Mouse (Mus musculus) neutrophil, adult 5-6 weeks (primary cell): Measurements from ENCODE around the gene Rgs8. TPM values are rescaled to one million over a fixed set of nuclear protein-coding genes. Genes with fewer than 3 reads are reported as not detected.

ENCODE experiments used
- ATAC-seq: fragments of 151-379, 151-347 bp; 2 replicates; pipeline ENCODE4 v1.8.0; 2017; ENCODE audit warnings: mild to moderate bottlenecking, moderate TSS enrichment; ENCODE audit not compliant: insufficient number of reproducible peaks, poor library complexity, low FRiP score, severe bottlenecking; ENCODE audit errors: extremely low read depth
- total RNA-seq: library from RNA; stranded (forward); fragments of 200-1000 nt; gene quantifications from 2 replicates; pipeline ENCODE4 v1.2.3, GENCODE M21; 2017

Rgs8 gene
- not detected in 2 replicates for total RNA-seq

DNA sequence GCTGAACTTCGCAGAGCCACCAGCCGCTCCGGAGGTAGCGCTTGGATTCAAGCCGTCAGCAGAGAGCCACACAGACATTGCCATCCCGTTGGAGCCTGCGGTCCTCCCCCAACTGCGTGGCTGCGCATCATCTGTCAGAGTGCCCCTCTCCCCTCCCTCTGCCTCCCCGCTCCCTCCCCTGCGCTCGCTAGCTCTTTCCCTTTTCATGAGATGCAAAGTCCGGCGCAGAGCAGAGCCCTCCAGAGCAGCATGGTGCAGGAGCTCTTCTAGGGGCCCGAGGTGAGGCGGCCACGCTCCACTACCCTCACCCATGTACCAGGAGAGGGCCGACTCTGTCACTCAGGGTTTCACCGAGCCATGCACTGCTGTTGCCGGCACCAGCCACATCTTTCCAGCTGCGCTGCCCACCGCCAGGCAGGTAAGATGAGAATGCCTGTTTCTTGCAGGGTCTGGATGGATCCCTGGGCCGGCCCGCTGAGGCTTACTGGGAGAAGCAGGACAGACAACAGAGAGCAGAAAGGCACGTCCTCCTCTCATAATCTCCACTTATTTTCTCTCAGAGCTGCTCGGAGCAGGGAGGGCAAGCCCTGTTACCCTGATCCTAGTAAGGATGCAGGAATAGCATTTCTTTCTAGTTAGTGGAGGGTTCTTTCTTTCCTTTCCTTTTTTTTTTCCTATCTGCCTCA, at the start of gene Rgs8:
Gene Rgs8, plus strand, starts transcription at position 88 of the 686 bp plus-strand sequence.
- no peak for ATAC-seq

DNA sequence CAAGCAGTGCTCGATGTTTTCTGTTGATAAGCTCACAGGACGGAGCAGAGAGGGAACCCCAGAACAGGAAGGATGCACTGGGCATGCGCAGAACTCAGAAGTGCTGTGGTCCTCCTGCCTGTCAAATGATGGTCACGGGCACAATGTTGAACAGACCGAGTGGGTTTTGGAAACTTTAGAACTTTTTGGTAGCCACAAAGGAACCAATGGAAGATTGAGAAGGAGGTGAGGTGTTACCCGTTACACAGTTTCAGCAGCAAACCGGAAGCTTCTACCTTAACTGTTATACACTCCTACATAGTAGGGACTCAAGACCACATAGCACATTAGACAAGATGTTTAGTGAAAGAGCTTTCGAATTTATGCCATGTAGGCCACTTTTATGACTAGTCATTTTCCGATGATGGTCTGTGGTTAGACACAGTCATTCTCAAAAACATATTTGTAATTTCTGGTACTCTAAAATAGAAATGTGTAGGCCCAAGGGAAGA, 35.4 kb upstream of the Rgs8 start:
- ATAC-seq: no peak

DNA sequence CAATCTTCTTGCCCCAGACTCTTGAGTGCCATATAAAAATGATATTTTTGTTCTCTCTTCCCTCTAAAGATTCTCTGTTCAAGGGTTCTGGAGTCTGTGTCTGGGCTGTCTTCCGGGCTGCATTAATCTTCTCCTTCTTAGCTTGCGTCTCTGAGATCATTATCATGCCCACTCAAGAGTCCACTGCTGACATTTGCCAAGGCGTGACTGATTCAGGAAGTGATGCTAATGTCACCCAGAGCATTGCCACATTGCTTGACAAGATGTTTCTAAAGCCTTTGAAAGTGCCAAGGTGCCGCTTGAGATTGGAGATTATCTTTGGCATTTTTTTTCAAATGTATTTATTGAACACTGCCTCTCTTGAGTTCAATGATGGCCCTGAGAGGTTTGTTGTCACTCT, 29.8 kb upstream of the Rgs8 start:
- no peak for ATAC-seq

DNA sequence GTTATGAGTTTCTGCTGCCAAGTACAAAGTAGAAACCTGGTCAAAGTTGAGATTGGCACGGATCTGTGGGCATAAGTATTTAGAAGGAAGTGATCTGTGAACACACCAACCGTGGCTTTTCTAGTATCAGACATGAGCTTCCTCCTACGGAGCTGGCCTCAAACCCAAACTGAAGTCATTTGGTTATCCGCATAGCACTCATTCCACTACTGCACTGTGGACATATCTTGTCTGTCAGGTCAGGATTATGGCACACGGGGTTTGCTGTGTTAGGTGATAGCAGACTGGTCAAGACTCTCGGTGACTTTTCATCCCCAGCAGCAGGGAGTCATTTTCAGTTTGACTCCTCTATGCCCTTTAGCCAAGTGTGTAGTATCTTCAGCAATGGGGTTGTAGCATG, 20.1 kb upstream of the Rgs8 start:
- no peak for ATAC-seq

DNA sequence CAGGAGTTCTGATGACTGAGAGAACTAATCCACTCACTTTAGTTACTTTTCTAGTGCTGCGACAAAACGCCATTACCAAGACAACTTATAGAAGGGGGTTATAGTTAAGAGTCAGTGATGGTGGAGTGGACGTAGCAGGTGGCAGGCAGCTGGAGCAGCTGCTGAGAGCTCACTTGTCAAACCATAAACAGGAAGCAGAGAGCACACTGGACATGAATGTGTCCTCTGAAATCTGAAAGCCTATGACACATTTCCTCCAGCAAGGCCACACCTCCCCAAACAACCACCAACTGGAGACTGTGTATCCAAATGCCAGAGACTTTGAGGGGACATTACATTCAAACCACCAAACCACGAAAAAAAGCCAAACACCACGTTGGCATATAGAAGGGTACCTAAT, 17.8 kb upstream of the Rgs8 start:
- ATAC-seq: no peak

DNA sequence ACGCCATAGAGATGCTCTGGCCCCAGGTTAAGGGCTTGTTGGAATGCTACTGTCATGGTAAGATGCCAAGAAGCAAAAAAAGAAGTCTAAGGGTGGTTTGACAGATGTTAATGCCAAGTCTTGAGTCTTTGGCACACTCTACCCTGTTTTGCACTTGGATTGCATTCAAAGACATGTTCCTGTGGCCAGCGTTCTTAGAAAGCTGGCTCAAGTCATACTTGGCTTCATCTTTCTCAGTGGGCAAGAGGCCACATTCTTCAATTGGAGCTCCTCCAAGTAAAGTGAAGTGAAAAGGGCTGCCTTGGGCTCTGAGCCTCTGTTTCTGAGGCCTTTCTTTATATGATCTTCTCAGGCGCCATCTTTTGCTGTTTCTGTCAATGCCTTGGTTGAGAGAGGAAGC, 17.3 kb upstream of the Rgs8 start:
- ATAC-seq: no peak

DNA sequence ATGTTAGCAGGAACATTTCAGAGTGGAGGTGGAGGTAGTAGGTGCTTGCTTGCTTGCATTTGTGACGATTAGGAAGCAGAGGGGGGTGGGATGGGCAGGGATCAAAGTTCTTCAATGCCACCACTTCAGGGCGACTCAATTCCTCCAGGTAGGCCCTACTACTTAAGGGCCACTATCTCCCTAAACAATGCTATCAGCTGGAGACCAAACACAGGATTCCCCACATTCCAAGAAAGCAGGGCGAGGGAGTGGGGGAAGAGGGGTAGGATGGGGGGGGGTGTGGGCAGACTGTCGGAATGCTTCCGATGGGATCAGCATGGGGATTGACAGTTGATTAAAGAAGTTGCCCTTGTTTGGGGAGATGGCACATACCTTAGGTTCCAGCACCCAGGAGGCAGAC, 16.0 kb upstream of the Rgs8 start:
- ATAC-seq: no peak

DNA sequence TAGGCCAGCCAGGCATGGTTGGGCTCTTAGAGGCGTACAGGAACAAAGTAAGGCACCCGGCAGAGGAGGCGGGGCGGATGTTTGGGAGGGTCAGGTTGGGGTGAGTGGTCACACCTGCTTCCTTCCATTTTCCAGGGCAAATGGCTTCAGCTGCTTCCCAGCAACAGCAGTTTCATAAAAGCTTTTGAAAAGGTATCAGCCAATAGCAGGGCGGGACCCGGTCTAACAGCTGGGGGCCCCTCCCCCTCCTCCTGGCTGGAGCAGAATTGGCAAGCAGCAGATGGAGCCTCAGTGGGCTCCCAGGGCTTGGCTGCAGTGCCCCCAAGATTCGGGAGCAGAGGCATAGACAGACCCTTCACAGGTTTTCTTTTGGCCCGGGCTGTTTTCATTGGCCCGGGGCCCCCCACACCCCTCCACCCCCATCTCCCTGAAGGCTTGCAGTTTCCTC, 11.3 kb upstream of the Rgs8 start:
- ATAC-seq: no peak

DNA sequence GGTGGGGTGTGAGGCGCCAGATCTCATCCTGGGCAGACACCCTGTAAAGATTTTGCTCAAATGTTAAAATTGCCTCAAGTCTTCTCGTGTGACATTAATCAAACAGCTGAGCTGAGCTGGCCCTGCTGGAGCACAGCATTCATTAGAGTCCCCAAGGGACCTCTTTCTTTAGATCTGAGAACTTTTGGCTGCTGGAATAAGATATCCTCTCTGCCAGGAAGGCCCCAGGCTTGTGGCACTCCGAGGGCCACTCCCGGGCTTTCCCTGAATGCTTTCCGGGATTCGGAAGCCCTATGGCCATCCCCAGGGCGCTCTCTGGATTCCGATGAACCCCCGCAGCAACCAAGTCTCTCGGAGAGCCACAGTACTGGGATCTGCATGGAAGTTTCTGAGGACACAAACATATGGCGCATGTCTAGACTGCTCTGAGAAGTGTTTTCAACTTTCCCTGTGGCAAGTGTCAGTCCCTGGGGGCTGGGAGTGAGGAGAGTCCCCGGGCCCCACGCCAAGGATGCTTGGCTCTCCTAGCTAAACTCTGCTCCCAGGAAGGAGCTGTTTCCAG, 10.8 kb upstream of the Rgs8 start:
- no peak for ATAC-seq

DNA sequence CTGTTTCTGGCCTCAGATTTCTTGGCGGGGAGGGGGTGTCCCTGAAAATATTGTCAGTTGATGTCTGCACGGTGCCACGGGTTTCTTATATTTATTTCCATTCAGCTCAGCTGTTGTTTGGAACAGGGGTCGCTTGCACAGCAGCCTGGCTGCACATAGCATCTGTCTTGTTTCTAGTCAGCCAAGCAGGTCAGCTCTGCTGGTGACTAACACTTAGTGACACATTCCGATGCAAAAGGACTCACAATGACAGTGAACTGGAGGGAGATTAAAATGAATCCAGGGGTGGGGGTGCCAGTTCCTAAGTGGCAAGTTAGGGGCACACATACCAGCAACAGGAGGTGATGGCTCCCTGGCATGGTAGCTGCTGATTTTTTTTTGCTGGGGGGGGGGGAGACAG, 849 bp downstream of the Rgs8 start:
- no peak for ATAC-seq

DNA sequence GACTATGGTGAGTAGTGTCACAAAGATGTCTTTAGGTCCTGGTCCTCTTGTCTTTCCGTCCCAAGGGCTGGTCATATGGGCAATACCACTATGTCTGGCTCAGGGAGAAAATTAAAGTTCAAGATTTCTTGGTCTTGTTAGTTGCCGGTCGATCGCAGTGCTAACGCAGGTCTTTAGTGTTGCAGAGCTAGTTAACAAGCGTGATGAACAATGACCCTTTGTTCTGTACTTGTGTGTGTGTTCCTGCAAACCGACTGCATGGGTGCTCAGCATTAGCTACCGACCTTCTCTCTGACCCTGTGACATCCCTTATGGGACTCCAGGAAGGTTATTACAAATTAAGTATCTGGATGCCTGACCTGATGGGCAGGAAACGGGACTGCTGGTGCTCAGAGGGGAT, 6.8 kb downstream of the Rgs8 start:
- ATAC-seq: no peak

DNA sequence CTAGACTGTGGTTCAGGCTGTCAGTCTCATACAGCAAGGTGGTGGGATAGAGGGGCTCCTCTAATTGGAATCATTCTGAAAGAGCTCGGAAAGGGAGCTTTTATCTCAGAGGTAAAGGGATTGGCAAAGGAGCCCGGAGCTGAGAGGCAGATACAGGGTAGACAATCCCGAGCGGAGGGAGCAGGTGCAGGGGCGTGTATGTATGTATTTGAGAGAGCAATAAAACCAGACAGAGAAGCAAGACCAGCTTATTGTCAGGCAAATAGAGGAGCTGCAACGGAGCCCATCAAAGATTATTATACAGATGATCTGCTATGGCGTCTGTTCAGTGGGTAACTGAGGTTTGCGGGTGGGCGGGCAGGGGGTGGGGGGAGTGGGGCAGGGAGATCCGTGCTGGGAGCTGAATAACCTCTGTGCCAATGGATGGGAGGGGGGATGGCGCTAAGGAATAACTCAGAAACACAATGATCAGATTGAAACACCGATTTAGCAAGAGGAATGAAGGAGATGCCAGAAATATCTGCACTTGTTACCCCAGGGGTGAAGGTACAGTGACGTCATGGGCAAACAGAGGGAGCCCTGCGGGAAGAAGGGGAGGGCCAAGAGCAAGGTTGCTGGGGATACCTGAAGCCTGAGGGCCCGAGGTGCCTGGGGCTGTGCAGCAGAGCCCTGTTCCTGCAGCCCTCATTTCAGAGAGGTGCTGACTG, 8.3 kb downstream of the Rgs8 start:
- ATAC-seq: no peak

DNA sequence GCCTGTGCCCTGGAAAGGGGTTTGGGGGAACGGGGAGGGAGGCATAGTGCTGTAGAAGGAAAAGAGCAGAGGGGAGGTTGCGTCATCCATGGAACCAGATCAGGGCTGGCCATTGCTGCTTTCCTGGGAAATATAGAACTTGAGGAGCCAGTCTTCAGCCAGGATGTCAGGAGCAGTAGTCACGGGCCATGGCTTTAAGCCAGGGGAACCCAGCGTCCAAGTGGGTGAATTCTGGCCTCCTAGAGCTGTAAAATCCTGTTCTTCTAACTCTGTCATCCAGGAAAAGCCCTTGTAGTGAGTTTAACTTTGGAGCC, 8.8 kb downstream of the Rgs8 start:
- ATAC-seq: no peak

DNA sequence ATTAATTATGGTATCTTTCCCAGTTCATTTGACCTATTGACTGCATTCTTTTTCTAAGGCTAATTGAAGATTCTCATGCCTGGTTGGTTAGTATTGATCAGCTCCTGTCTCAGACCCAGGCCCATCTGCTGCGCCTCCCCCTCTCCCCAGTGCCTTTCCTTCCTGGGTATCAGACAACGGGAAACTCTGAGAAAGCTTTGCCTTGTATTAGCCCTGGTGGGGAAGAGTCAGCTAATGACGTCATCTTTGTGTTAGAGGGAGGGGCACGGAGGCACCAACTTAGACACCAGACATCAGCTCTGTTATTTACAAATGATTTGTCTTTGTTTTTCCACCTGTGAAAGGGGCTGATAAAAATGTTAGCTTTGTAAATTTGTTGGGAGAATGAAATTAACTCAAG, 9.5 kb downstream of the Rgs8 start:
- ATAC-seq: no peak

DNA sequence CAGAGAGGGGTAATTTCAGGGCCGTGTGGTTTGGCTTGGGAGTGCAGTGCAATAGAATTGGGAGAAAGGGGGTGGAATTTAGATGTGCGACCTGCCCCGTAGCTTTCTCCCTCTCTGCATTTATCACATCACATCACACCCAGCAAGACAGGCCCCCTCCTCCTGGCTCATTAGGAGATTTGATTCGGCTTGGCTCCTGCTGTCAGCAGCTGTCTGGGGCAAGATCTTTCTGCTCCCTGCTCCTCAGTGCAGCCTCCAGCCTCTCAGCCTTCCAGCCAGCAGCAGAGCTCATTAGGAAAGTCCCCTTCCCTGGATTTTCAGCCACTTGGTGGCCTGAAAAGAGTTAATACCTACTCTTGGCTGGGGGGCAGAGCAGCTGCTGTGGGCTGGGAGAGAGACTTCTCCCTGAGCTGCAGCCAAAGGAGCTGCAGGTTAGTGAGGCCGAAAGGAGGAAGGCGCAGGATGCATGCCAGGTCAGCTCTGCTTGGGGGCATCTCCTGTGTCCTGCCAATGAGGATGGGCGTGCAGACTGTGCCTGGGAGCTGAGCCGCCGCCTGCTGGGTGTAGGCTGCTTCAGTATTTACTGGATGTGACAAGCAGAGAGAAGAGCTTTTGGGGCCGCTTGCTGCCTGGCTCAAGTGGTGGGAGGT, 12.4 kb downstream of the Rgs8 start:
- no peak for ATAC-seq

DNA sequence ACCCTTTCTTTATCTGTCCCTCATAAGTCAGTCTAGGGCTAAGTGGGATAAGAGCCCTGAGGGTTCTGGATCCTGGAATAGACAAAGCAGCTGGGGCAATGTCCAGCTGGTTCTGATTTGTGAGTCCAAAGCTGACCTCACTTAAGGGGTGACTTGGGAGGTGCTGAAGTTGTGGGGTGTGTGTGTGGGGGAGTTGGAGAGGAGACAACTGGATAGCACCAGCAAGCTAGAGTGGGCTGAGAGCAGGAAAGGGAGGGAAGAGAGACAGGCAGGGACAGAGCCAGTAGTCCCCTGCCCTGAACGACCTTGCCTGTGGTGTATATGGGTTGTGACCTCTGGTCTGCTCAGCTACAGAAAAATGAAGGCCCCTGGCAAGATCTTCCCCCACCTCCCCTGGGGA, 13.4 kb downstream of the Rgs8 start:
- no peak for ATAC-seq

DNA sequence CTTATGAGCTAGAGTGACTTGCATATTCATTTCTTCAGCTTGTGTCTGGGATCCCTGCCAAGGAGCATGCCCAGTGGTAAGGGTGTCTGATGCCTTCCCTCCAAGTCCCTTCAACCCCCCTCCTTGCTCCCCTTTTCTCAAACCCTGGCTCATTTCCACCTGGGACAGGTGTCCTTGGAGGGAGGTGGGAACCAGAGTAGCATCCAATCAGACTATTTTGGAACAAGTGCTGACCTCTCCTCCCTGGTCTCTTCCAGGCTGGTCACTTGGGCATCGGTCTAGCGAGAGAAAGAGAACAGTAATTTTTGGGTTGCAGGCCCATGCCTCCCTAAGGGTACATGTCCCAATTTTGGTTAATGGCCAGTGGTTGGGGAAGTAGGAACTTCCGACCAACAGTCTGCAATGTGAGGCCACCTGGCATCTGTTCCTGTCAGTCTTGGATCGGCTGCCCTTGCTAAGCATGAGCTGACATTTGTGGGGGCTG, 14.5 kb downstream of the Rgs8 start:
- no peak for ATAC-seq

DNA sequence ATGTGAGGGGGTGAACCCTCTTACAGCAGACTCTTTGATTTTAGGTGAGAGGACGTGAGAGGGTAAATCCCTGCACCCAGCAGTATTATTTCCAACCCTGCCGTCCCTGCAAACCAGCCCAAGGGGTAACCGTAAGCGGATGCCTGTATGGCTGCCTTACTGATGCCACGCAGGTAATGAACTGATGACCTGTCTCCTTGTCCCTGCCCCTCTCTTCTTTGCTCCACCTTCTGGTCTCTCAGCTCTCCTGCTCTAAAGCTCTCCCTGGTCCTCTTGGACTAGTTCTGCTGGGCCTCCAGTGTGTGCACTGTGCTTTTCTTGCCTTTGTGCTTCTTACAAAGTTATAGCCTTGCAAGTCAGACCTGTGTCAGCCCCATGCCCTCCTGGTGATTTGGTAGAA, 15.0 kb downstream of the Rgs8 start:
- ATAC-seq: no peak

DNA sequence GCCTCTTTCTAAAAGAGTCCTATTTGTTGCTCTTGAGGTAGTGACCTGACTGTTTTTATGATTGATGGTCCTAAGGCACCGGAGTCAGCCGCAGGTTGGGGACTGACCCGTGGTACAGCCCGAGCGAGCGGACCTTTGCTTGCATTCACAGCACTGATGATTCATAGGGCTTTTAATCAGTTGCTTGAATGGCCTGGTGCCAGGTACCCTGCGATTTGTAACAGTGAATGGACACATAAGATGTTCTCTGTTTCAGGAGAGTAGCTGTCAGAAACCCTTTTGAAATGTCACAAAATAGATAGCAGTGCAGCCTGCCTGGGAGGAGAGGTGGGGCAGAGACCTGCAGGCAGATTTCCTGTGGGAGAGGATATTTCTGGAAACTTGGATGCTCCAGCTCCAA, 16.3 kb downstream of the Rgs8 start:
- no peak for ATAC-seq

DNA sequence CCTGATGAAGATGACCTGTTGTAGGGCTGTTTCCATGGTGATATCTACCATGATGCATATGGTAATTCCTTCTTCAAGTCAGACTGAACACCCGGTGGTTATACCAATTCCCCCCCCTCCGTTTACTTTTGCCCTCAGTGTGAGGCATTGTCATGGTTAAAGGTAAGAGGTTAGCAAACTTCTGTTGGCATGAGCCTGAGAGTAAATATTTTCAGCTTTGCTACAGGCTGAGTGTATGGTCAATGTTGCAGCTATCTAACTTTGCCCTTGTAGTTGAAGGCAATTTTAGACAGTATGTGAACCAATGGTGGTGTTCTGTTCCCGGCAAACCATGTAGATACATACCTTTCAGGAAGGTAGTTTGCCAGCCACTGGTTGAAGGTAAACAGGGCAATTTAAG, 16.9 kb downstream of the Rgs8 start:
- no peak for ATAC-seq
